Mouse (Mus musculus) gastrocnemius, postnatal 10 days (tissue): Measurements from ENCODE around the gene Zfp280d. TPM values are rescaled to one million over a fixed set of nuclear protein-coding genes. Genes with fewer than 3 reads are reported as not detected.

Experiments used
- total RNA-seq, 2 experiments: library from RNA; stranded (reverse); gene quantifications; 2 replicates each; pipeline ENCODE4 v1.2.3; 2021

The Zfp280d gene
- total RNA-seq, 2 experiments from 2014 or later, result 17.8 to 27.1 TPM

Other genes with a start within 250 kb of the Zfp280d start
- 10 to 100 TPM; 67.1 to 76.9 TPM for gene Tcf12, start 163.0 kb upstream of the Zfp280d start, total RNA-seq
- gene Mns1, start 163.2 kb downstream of the Zfp280d start, total RNA-seq, result 1 to 10 TPM; 1.1 to 1.7 TPM
- gene Tex9, start 217.4 kb downstream of the Zfp280d start, total RNA-seq, result 1 to 10 TPM; 2.4 to 3.2 TPM